Mouse (Mus musculus) heart, embryonic 10.5 days (tissue): ENCODE data around the gene Fmo1. TPM values are rescaled to one million over a fixed set of nuclear protein-coding genes. Genes with fewer than 3 reads are reported as not detected.

ENCODE experiments used
- DNase-seq: peaks from one replicate; pipeline ENCODE4 v3.0.0-alpha.2; 2017; ENCODE audit warnings: low spot score
- H3K27ac ChIP-seq: fragments of 300-500 bp; sonication (generic); 2 replicates; pipeline ENCODE4 v1.5.1; 2016; ENCODE audit warnings: mild to moderate bottlenecking
- H3K27me3 ChIP-seq: fragments of 300-500 bp; sonication (generic); 2 replicates; pipeline ENCODE4 v1.6.1; 2016; ENCODE audit warnings: mild to moderate bottlenecking; ENCODE audit not compliant: poor library complexity, insufficient read depth, severe bottlenecking
- H3K36me3 ChIP-seq: fragments of 300-500 bp; sonication (generic); 2 replicates; pipeline ENCODE4 v1.6.1; 2016; ENCODE audit warnings: mild to moderate bottlenecking, moderate library complexity
- H3K4me1 ChIP-seq: fragments of 300-500 bp; sonication (generic); 2 replicates; pipeline ENCODE4 v1.6.1; 2016; ENCODE audit warnings: mild to moderate bottlenecking
- H3K4me3 ChIP-seq: fragments of 300-500 bp; sonication (generic); 2 replicates; pipeline ENCODE4 v1.5.1; 2016; ENCODE audit warnings: mild to moderate bottlenecking, moderate library complexity
- H3K9me3 ChIP-seq: fragments of 300-500 bp; sonication (generic); 2 replicates; pipeline ENCODE4 v1.6.1; 2016; ENCODE audit warnings: mild to moderate bottlenecking, moderate library complexity
- WGBS: fragments of 180-500 bp; shearing (Covaris S2); methylation state at CpG from one replicate; pipeline ENCODE4 v1.1.7; 2016; 5-methylcytosine and 5-hydroxymethylcytosine counted together
- polyA plus RNA-seq: library from polyadenylated mRNA; unstranded; fragments of >200 nt; fragmentation: Nextera tagmentation; extraction: Ambion mirVana; gene quantifications from 2 replicates; pipeline ENCODE4 v1.2.1, GENCODE M21; 2016

Fmo1 gene
- polyA plus RNA-seq, 1 experiment from 2014 or later: 2.8 TPM

- DNase-seq: no peak
- H3K27me3 ChIP-seq: no peaks in the 10 kb centered on the region
- no peaks in the 10 kb centered on the region for H3K36me3 ChIP-seq
- no peaks in the 10 kb centered on the region for H3K9me3 ChIP-seq
- WGBS: 74% methylated on average over 17 of the region's 18 CpGs
- no peak overlapping the region for H3K27ac ChIP-seq
- H3K4me3 ChIP-seq: no peak overlapping the region
- 0 out of 2 replicates have a peak, but pooled peaks cover 2% of the 10 kb centered on the region for H3K4me1 ChIP-seq
Observed at GRCm38 (mm10) chr1:162857766-162858747, 8.4 kb downstream of the Fmo1 start.

- Histone ChIP-seq H3K4me3 (no peak overlapping the region), H3K4me1 (no peaks in the 10 kb centered on the region), H3K27ac (no peak overlapping the region), H3K9me3 (no peaks in the 10 kb centered on the region), H3K27me3 (no peaks in the 10 kb centered on the region), H3K36me3 (no peaks in the 10 kb centered on the region)
- DNase-seq: no peak
- WGBS: 29% methylated on average over 3 of the region's 3 CpGs
Observed at GRCm38 (mm10) chr1:162853812-162854482, 12.5 kb downstream of the Fmo1 start.

- Histone ChIP-seq H3K4me1 (no peaks in the 10 kb centered on the region), H3K4me3 (no peak overlapping the region), H3K27me3 (no peaks in the 10 kb centered on the region), H3K36me3 (no peaks in the 10 kb centered on the region), H3K9me3 (no peaks in the 10 kb centered on the region), H3K27ac (no peak overlapping the region)
- DNase-seq: no peak
- 94% methylated on average over 6 of the region's 6 CpGs for WGBS
Observed at GRCm38 (mm10) chr1:162847554-162847953, 18.9 kb downstream of the Fmo1 start.

- no peaks in the 10 kb centered on the region for H3K27me3 ChIP-seq
- H3K4me1 ChIP-seq: no peaks in the 10 kb centered on the region
- no peak for DNase-seq
- no peaks in the 10 kb centered on the region for H3K36me3 ChIP-seq
- no peak overlapping the region for H3K4me3 ChIP-seq
- no peaks in the 10 kb centered on the region for H3K9me3 ChIP-seq
- 89% methylated on average over 9 of the region's 9 CpGs for WGBS
- no peak overlapping the region for H3K27ac ChIP-seq
Observed at GRCm38 (mm10) chr1:162840211-162840610, 26.2 kb downstream of the Fmo1 start.

GRCm38 (mm10) chr1:162838976-162839375 is 27.4 kb downstream of the Fmo1 start:
- H3K27ac ChIP-seq: no peak overlapping the region
- no peaks in the 10 kb centered on the region for H3K9me3 ChIP-seq
- H3K36me3 ChIP-seq: no peaks in the 10 kb centered on the region
- no peak for DNase-seq
- no peaks in the 10 kb centered on the region for H3K4me1 ChIP-seq
- 89% methylated on average over 6 of the region's 6 CpGs for WGBS
- no peak overlapping the region for H3K4me3 ChIP-seq
- H3K27me3 ChIP-seq: no peaks in the 10 kb centered on the region

GRCm38 (mm10) chr1:162834342-162834741 is 32.1 kb downstream of the Fmo1 start:
- no peaks in the 10 kb centered on the region for H3K36me3 ChIP-seq

GRCm38 (mm10) chr1:162832574-162832953 is 33.8 kb downstream of the Fmo1 start:
- WGBS: 63% methylated on average over 5 of the region's 5 CpGs
- no peak overlapping the region for H3K27ac ChIP-seq
- peaks cover 4% of the 10 kb centered on the region; the same call in 1 of the 2 replicates for H3K4me1 ChIP-seq
- no peaks in the 10 kb centered on the region for H3K36me3 ChIP-seq
- H3K9me3 ChIP-seq: no peaks in the 10 kb centered on the region
- no peaks in the 10 kb centered on the region for H3K27me3 ChIP-seq
- no peak overlapping the region for H3K4me3 ChIP-seq
- no peak for DNase-seq

More at GRCm38 (mm10) chr1:162834342-162834741, 32.1 kb downstream of the Fmo1 start:
- Histone ChIP-seq H3K27ac (no peak overlapping the region), H3K27me3 (no peaks in the 10 kb centered on the region), H3K9me3 (no peaks in the 10 kb centered on the region), H3K4me1 (peaks cover 4% of the 10 kb centered on the region; the same call in 1 of the 2 replicates), H3K4me3 (no peak overlapping the region)
- no peak for DNase-seq
- 82% methylated on average over 5 of the region's 5 CpGs for WGBS

- Histone ChIP-seq H3K27me3 (no peaks in the 10 kb centered on the region), H3K9me3 (no peaks in the 10 kb centered on the region), H3K36me3 (no peaks in the 10 kb centered on the region), H3K4me3 (no peak overlapping the region), H3K4me1 (peaks cover 4% of the 10 kb centered on the region; the same call in 1 of the 2 replicates), H3K27ac (no peak overlapping the region)
- DNase-seq: no peak
- WGBS: 11% methylated on average over 5 of the region's 5 CpGs
Observed at GRCm38 (mm10) chr1:162831838-162832573, 34.4 kb downstream of the Fmo1 start.

GRCm38 (mm10) chr1:162819280-162819679 is 47.1 kb downstream of the Fmo1 start:
- no peaks in the 10 kb centered on the region for H3K27me3 ChIP-seq
- no peak overlapping the region for H3K4me3 ChIP-seq
- H3K36me3 ChIP-seq: no peaks in the 10 kb centered on the region
- no peak for DNase-seq
- no peaks in the 10 kb centered on the region for H3K4me1 ChIP-seq
- H3K27ac ChIP-seq: no peak overlapping the region
- WGBS: 91% methylated on average over 5 of the region's 5 CpGs
- no peaks in the 10 kb centered on the region for H3K9me3 ChIP-seq

GRCm38 (mm10) chr1:162815381-162816127 is 50.9 kb downstream of the Fmo1 start:
- H3K27me3 ChIP-seq: no peaks in the 10 kb centered on the region
- 85% methylated on average over 10 of the region's 10 CpGs for WGBS
- no peaks in the 10 kb centered on the region for H3K36me3 ChIP-seq
- no peaks in the 10 kb centered on the region for H3K4me1 ChIP-seq
- no peak for DNase-seq
- no peak overlapping the region for H3K27ac ChIP-seq
- no peaks in the 10 kb centered on the region for H3K9me3 ChIP-seq
- no peak overlapping the region for H3K4me3 ChIP-seq

GRCm38 (mm10) chr1:162814932-162815331 is 51.5 kb downstream of the Fmo1 start:
- no peaks in the 10 kb centered on the region for H3K9me3 ChIP-seq
- 67% methylated on average over 4 of the region's 4 CpGs for WGBS
- no peak for DNase-seq
- no peak overlapping the region for H3K27ac ChIP-seq
- no peak overlapping the region for H3K4me3 ChIP-seq
- H3K36me3 ChIP-seq: no peaks in the 10 kb centered on the region
- no peaks in the 10 kb centered on the region for H3K27me3 ChIP-seq
- H3K4me1 ChIP-seq: no peaks in the 10 kb centered on the region

- Histone ChIP-seq H3K4me3 (no peak within 1 kb of the TSS), H3K27me3 (no peaks in the 10 kb centered on the region), H3K27ac (no peak within 1 kb of the TSS), H3K36me3 (no peaks in the 10 kb centered on the region), H3K9me3 (no peaks in the 10 kb centered on the region), H3K4me1 (no peaks in the 10 kb centered on the region)
- WGBS: 39% methylated on average over 8 of the region's 8 CpGs
- DNase-seq: no peak
Observed at GRCm38 (mm10) chr1:162813836-162814156, 52.6 kb downstream of the Fmo1 start, which contains the start of gene Fmo4. Gene Fmo4 (minus strand): TSS chr1:162813972.
